Comparison of ENCODE assay signal across 8 mouse cellular contexts in genomic region chr3:121104571-121105407, GRCm38 (mm10).
DNase-seq lines count a peak whose midpoint lies in the region; ATAC-seq lines count a peak whose summit lies in the region.

No protein-coding gene starts in this region.

- H3K4me3 ChIP-seq in hindbrain, embryonic 11.5 days (ENCODE audit: low read depth, low read length), result peak overlapping the region; percentile 10; the same call in 1 of the 2 replicates
- H3K4me3 ChIP-seq in lung, embryonic 16.5 days (ENCODE audit: low read length), result peak overlapping the region; percentile 46

- no peaks in the 10 kb centered on the region for H3K27me3 ChIP-seq in hindbrain, embryonic 11.5 days (ENCODE audit: control insufficient read depth, insufficient read depth, low read length)
- no peaks in the 10 kb centered on the region for H3K27me3 ChIP-seq in lung, embryonic 16.5 days (ENCODE audit: control insufficient read depth, insufficient read depth, low read depth, low read length)

- no peaks in the 10 kb centered on the region for H3K9me3 ChIP-seq in hindbrain, embryonic 11.5 days (ENCODE audit: control insufficient read depth, low read length)
- H3K9me3 ChIP-seq in lung, embryonic 16.5 days (ENCODE audit: control insufficient read depth, low read length), result no peaks in the 10 kb centered on the region

- peak; percentile 95 for ATAC-seq in hindbrain, embryonic 11.5 days (ENCODE audit: low FRiP score)
- peak; percentile 96 for ATAC-seq in lung, embryonic 16.5 days (ENCODE audit: low read depth)

- peak; percentile 97 for DNase-seq in MEL-GATA-1-ER (ENCODE audit: extremely low read depth, low read depth)
- DNase-seq in cerebellum, adult 11-12 months, result peak; percentile 64
- DNase-seq in forelimb bud, embryonic 11.5 days (ENCODE audit: low read depth, low spot score), result peak; percentile 85
- peak; percentile 91 for DNase-seq in hindbrain, embryonic 11.5 days (ENCODE audit: low spot score)
- peak; percentile 79 for DNase-seq in layer of hippocampus, adult 9-11 months
- DNase-seq in ovary, postnatal 10 days (ENCODE audit: low spot score), result peak; percentile 37
- DNase-seq in thymus, postnatal 0 days (ENCODE audit: low spot score), result peak; percentile 83

- H3K4me2 ChIP-seq in hindbrain, embryonic 11.5 days (replicated peaks; ENCODE audit: low read depth, low read length), result peak overlapping the region; percentile 28
- H3K4me2 ChIP-seq in lung, embryonic 16.5 days (ENCODE audit: low read depth, low read length), result peak overlapping the region; percentile 56

- H3K9ac ChIP-seq in hindbrain, embryonic 11.5 days (ENCODE audit: low read depth, low read length), result no peak overlapping the region
- H3K9ac ChIP-seq in lung, embryonic 16.5 days (ENCODE audit: low read length), result peak overlapping the region; percentile 40; the same call in 1 of the 2 replicates

- H3K4me1 ChIP-seq in hindbrain, embryonic 11.5 days (replicated peaks; ENCODE audit: control insufficient read depth, insufficient read depth, low read length), result no peaks in the 10 kb centered on the region
- no peaks in the 10 kb centered on the region for H3K4me1 ChIP-seq in lung, embryonic 16.5 days (replicated peaks; ENCODE audit: control insufficient read depth, insufficient read depth, low read length)

- H3K27ac ChIP-seq in hindbrain, embryonic 11.5 days (ENCODE audit: low read depth, low read length), result no peak overlapping the region
- no peak overlapping the region for H3K27ac ChIP-seq in lung, embryonic 16.5 days (ENCODE audit: low read length)

- 38% methylated on average over 20 of the region's 20 CpGs for WGBS in hindbrain, embryonic 11.5 days
- 21% methylated on average over 20 of the region's 20 CpGs for WGBS in lung, embryonic 16.5 days

- H3K36me3 ChIP-seq in hindbrain, embryonic 11.5 days (ENCODE audit: control insufficient read depth, insufficient read depth, low read length), result no peaks in the 10 kb centered on the region
- no peaks in the 10 kb centered on the region for H3K36me3 ChIP-seq in lung, embryonic 16.5 days (ENCODE audit: control insufficient read depth, insufficient read depth, low read length)

Comparison
In these comparisons a context has a peak if more than half of its experiments do, and no peak if none do; other contexts are left out.
1. DNase-seq: peak in every context shown above with its lines; median percentile 97 in MEL-GATA-1-ER; 91 in hindbrain, embryonic 11.5 days; 85 in forelimb bud, embryonic 11.5 days; 83 in thymus, postnatal 0 days; 79 in layer of hippocampus, adult 9-11 months; 64 in cerebellum, adult 11-12 months; 37 in ovary, postnatal 10 days.